Mouse (Mus musculus): ENCODE results near the gene Myt1l.

Gene Myt1l

DNA sequence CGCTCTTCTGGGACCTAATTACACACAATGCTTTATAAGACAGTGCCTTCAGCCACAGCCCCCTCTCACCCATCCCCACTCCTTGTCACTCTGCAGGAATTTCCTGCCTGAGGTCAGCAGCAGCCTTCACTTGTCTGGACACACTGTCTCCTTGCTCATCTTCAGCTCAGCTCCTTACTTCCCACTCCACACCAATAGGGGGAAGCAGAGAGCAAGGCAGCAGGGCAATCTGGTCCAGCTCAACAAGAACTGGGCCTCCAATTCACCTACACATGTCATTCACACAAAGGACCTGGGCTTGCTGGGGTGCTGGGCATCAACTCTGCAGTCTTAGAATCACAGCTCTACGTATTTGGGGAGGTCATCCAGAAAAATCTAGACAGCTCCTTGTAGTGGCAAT is 33.0 kb downstream of the Myt1l start:
- DNase-seq (ENCODE audit: low spot score in 2 of 2): no peak

DNA sequence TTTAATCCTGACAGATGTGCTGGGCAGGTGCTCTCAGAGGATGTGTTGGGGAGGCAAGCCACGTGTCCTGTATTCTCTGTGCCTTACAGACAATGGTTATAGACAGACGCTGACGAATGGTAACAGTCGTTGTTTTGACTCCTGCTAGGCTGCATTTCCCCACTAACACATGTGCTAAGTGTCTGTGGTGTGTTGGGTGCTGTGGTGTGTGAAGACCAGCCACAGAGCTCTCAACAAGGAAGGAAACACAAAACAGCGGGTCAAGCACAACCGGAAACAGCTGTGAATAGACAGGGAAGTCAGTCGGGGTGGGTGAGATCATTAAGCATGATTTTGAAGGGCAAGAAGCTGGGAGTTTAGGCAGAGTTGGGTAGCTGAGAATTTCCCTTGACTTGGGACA is 41.1 kb downstream of the Myt1l start:
- no peak for DNase-seq (ENCODE audit: low spot score in 2 of 2)

DNA sequence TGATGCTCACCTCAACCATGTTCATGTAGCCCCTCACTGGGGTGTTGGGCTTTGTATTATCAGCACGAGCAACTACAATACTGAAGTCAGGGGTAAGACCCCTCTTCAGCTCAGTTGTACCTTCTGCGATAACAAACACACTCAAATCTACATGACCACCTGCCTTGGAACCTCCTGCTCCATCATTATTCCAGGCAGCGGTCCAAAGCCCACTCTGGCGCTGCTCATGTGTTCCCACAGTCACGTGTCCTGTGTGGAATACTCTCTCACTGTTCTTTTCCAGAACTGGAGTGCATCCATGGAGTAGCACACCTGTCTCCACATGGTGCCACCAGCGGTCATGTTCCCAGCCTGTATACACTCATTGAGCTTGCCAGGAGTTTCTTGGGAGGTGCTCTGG is 42.2 kb downstream of the Myt1l start:
- DNase-seq (ENCODE audit: low spot score in 2 of 2): no peak

- no peak for DNase-seq (ENCODE audit: low spot score in 2 of 2)
Measured at GRCm38 (mm10) chr12:29571613-29572012, 43.4 kb downstream of the Myt1l start.

GRCm38 (mm10) chr12:29593787-29594186 is 65.6 kb downstream of the Myt1l start:
- no peak for DNase-seq (ENCODE audit: low spot score in 2 of 2)

- no peak for DNase-seq (ENCODE audit: low spot score in 2 of 2)
Measured at GRCm38 (mm10) chr12:29599916-29600315, 71.7 kb downstream of the Myt1l start.

DNA sequence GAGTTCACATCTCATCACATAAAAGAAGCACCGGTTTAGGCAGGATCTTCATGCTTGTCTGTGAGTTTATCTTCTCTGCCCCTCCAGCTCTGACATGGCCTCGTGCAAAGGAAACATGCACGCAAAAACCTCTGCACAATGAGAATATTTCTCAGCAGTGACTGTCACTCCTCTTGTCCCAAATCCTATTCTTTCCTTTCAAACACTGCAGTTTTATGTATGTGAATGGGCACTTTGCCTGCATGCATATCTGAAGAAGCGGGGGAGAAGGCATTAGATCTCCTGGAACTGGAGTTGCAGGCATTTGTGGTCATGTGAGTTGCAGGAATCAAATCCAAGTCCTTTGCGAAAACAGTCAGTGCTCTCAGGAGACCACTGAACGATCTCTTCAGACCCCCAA is 73.0 kb downstream of the Myt1l start:
- no peak for DNase-seq (ENCODE audit: low spot score in 2 of 2)

DNA sequence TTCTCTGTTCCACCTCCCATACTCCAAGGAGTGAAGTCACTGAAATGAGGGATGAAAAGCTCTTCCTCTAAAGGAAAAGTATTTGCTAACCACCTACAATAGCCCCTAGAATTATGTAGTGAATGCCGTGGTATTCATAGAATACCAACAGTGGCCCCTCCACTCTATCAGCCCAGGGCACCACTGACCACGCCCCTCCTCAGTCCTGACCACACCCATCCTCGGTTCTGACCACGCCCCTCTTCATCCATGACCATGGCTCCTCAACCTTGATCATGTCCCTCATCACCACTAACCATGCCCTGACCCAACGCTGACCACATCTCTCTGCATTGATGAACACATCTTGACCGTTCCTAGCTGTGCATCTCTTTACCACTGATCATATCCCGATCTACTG is 76.5 kb downstream of the Myt1l start:
- no peak for DNase-seq (ENCODE audit: low spot score in 2 of 2)

GRCm38 (mm10) chr12:29605124-29605523 is 76.9 kb downstream of the Myt1l start:
- DNase-seq (ENCODE audit: low spot score in 2 of 2): no peak

DNA sequence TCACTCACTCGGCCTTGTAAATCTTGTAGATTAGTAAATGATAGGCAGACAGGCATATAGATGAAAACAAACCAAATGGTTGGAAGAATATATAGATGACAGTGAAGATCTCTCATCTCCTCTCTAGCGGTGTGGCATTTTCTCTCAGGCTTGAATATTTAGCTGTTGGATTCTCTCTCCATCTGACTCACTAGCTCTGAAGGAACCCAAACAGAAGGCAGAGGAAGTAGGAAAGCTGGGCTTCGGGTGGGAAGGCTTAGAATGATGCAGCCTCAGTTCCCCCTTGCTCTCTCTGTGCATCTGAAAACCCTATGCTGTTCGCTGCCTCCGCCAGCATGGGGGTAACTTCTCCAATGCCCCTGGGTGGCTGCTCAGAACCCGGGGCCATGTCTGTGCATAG is 78.0 kb downstream of the Myt1l start:
- no peak for DNase-seq (ENCODE audit: low spot score in 2 of 2)

- no peak for DNase-seq (ENCODE audit: low spot score in 2 of 2)
Measured at GRCm38 (mm10) chr12:29617746-29618145, 89.6 kb downstream of the Myt1l start.

DNA sequence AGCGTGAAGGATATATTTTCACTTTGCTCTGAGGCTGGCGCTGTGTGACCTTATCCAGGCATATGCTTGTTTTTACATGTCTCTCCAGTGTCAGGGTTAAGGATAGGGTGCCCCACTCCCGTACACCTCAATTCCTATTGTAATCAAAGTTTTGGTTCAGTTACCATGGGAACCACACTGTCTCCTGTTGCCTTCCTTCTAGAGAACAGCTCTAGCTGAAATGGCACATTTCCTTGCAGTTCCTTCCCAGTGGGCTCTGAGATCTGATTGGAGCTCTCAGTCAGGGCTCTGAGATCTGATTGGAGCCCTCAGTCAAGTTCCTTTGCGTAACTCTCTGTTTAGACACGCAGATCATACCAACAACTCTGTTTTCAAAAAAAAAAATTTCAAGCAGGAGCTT is 93.3 kb downstream of the Myt1l start:
- DNase-seq (ENCODE audit: low spot score in 2 of 2): no peak

DNA sequence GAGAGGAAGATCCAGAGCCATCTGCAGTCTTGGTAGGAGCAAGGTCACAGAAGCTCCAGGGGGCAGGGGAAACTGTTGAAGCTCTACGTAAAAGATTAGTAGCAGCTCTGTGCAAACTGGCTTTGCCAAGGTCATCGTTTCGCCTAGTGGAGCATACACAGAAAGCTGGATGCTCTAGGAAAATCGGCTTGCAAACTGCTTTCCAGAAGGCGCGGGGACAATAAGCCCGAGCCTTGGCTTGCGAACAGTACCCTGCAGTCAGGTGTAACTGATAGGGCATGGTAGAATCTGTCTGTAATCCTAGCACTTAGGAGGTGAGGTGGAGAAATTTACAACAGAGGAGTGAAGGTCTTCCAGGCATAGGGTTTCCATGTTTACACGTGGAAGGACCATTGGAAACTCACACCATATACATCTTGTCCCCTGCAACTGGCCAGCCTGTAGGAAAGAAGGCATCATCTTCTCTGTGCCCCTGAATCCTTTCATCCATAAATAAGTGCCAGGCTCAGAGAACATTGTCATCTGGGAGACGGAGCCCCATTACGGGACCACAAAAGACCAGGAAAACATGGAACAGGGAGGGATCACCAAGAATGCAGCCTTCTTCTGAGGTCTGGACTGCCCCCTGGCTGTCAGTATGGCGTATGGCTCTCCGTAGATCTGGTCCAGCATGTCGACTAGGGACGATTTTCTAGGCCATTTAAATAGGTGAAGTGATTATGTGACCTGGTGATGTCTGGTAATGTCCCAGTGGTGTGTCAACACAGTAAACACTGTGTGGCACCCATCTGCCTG is 100.0 kb downstream of the Myt1l start:
- no peak for DNase-seq (ENCODE audit: low spot score in 2 of 2)

- no peak for DNase-seq (ENCODE audit: low spot score in 2 of 2)
Measured at GRCm38 (mm10) chr12:29629875-29630538, 101.8 kb downstream of the Myt1l start.

DNA sequence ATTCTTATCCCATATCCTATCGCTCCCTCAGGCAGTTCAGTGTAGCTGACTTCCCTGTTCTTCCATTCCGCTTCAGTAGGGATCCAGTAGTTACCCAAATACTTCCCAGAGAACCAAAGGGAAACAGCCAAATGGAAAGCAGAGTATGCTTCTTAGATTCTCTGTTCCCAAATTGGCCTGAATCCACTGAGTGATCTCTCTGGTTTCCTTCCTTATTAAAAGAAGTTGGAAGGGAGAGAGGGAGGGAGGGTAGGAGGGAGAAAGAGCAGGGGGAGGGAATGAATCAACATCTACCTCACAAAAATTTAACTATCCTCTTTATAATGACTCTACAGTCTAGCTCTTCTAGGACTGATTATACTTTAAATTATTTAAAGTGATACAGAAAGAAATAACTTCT is 106.3 kb downstream of the Myt1l start:
- no peak for DNase-seq (ENCODE audit: low spot score in 2 of 2)

- no peak for DNase-seq (ENCODE audit: low spot score in 2 of 2)
Measured at GRCm38 (mm10) chr12:29639543-29640196, 111.5 kb downstream of the Myt1l start.

DNA sequence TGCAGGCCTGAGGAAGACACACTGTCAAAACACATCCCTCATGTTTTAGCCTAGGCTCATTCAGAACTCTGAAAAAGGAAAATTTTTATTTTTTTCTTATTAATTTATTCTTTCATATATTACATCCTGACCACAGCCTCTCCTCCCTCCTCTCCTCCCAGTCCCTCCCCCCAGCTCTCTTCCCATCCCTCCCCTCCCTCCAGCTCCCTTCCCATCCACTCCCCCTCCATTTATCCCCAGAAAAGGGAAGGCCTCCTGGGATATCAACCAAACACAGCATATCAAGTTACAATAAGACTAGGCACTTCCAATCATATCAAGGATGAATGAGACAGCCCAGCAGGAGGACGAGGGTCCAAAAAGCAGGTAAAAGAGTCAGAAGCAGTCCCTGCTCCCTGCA is 112.0 kb downstream of the Myt1l start:
- DNase-seq (ENCODE audit: low spot score in 2 of 2): no peak

- DNase-seq (ENCODE audit: low spot score in 2 of 2): no peak
Measured at GRCm38 (mm10) chr12:29642915-29643314, 114.7 kb downstream of the Myt1l start.

GRCm38 (mm10) chr12:29644091-29644490 is 115.9 kb downstream of the Myt1l start:
- DNase-seq (ENCODE audit: low spot score in 2 of 2): no peak

GRCm38 (mm10) chr12:29644721-29645120 is 116.5 kb downstream of the Myt1l start:
- DNase-seq (ENCODE audit: low spot score in 2 of 2): no peak

- DNase-seq (ENCODE audit: low spot score in 2 of 2): no peak
Measured at GRCm38 (mm10) chr12:29649510-29650152, 121.4 kb downstream of the Myt1l start.

- no peak for DNase-seq (ENCODE audit: low spot score in 2 of 2)
Measured at GRCm38 (mm10) chr12:29652516-29652915, 124.3 kb downstream of the Myt1l start.
